Comparison of ENCODE assay signal across 25 mouse cellular contexts in genomic region chr10:76023921-76024320, GRCm38 (mm10).
DNase-seq lines count a peak whose midpoint lies in the region; TF ChIP-seq lines count a peak whose summit lies in the region.
"Had no signal": no experiment of that assay in that cellular context is flagged by ENCODE, and none has a peak within 500 bp of the region (broad histone marks: within the 10 kb centered on the region; RNA-seq: fewer than 3 reads in every experiment).

No protein-coding gene starts in this region.

- peak overlapping the region; percentile 53 for H3K4me3 ChIP-seq in E14TG2a.4 (replicated peaks; ENCODE audit: low read length)
- H3K4me3 ChIP-seq: embryonic facial prominence, embryonic 13.5 days; embryonic facial prominence, embryonic 15.5 days; erythroblast, embryonic 14.5 days; forebrain, embryonic 10.5 days; forebrain, embryonic 12.5 days had no signal

- TF ChIP-seq CTCF in E14TG2a.4 (conservative IDR thresholded peaks at IDR 0.05; ENCODE audit: low read length), result no peak

- H3K36me3 ChIP-seq in E14TG2a.4 (ENCODE audit: insufficient read depth, low read length), result no peaks in the 10 kb centered on the region
- H3K36me3 ChIP-seq: embryonic facial prominence, embryonic 13.5 days; embryonic facial prominence, embryonic 15.5 days; forebrain, embryonic 10.5 days; forebrain, embryonic 12.5 days; G1E had no signal

- H3K9me3 ChIP-seq in E14TG2a.4 (ENCODE audit: low read length), result peaks cover 27% of the 10 kb centered on the region
- H3K9me3 ChIP-seq: embryonic facial prominence, embryonic 15.5 days; G1E had no signal

- peak; percentile 73 for DNase-seq in ES-CJ7 (ENCODE audit: low read depth, low spot score)
- DNase-seq in R1 (ENCODE audit: low read depth, low spot score), result peak; percentile 94
- DNase-seq in liver, result no peak
- DNase-seq in c-Kit-positive CD71-positive TER-119-positive erythroid progenitor cells, embryonic 14.5 days (ENCODE audit: low spot score), result no peak
- DNase-seq in lung, adult 18-20 months, result no peak
- DNase-seq: adrenal gland, adult 8-10 months; adrenal gland, postnatal 14 days; adrenal gland, postnatal 36 days; B cell, adult 2 months; cerebellum, adult 11 months; cerebellum, adult 18-20 months; cerebellum, adult 8-10 months; cerebellum, adult 9-11 months; cerebellum, postnatal 14 days; cerebellum, postnatal 36 days; embryo, embryonic 11 days had no signal

- H3K4me1 ChIP-seq in E14TG2a.4 (replicated peaks; ENCODE audit: low read depth, low read length), result peaks cover 38% of the 10 kb centered on the region
- H3K4me1 ChIP-seq: embryonic facial prominence, embryonic 13.5 days; embryonic facial prominence, embryonic 15.5 days; forebrain, embryonic 12.5 days had no signal

- no peaks in the 10 kb centered on the region for H3K27me3 ChIP-seq in E14TG2a.4 (ENCODE audit: insufficient read depth, low read length)
- H3K27me3 ChIP-seq: CH12.LX; embryonic facial prominence, embryonic 13.5 days; embryonic facial prominence, embryonic 15.5 days; forebrain, embryonic 12.5 days; Patski had no signal

Comparison
In these comparisons a context has a peak if more than half of its experiments do, and no peak if none do; other contexts are left out.
1. DNase-seq: peak in ES-CJ7 (single experiment) and R1 (single experiment); none in liver (single experiment), c-Kit-positive CD71-positive TER-119-positive erythroid progenitor cells, embryonic 14.5 days (single experiment) and lung, adult 18-20 months (0 of 2).